Mouse (Mus musculus): Measurements from ENCODE around the gene AI413582. TPM values are rescaled to one million over a fixed set of nuclear protein-coding genes. Genes with fewer than 3 reads are reported as not detected.
A peak's percentile ranks its signal among the peaks of the same experiment; 100 is the strongest.

The AI413582 gene
- polyA plus RNA-seq, 1 experiment, result 46.0 TPM

DNA sequence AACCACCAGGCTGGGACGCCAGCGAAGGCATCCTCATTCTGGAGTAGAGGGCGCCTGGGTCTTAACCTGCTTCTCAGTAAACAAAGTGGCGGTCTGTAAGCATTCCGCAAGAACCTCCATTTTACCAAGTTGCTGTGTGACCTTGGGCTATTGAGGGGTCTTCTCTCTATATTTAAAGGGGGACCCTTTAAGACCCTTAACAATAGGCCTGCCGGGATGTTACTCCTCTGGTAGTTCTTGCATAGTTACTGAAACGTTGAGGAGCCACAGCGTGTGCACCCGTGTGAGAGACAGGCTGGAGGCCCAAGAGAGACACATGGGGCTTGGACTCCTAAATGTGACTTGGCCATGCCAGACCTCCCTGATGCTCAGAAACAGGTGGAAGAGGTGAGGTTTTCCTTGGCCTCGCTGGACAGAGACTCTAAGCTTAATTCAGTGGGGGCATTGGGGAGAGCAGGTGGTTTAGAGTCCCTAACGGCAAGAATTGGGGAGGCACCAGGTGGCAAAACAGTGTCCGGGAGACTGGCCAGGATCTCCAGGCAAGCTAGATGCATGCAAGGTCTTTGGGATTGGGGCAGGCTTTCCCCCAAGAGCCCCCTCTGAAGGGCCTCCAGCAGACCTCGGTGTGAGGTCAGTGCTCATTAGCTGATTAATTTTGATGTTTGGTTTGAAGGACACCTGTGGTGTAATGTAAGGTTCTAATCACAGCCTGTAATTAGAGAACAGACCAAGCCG is 7.5 kb downstream of the AI413582 start:
- H3K4me2 ChIP-seq (ENCODE audit: low read depth), result peak overlapping the region; percentile 80
- H3K79me2 ChIP-seq (ENCODE audit: control insufficient read depth, insufficient read depth), result peaks cover 27% of the 10 kb centered on the region
- no peaks in the 10 kb centered on the region for H3K36me3 ChIP-seq (ENCODE audit: control insufficient read depth, insufficient read depth)
- H3K4me3 ChIP-seq, result peak overlapping the region; percentile 38
- no peaks in the 10 kb centered on the region for H3K27me3 ChIP-seq (ENCODE audit: control insufficient read depth, insufficient read depth, insufficient read length)
- TF ChIP-seq POLR2A (IDR thresholded peaks at IDR 0.05; ENCODE audit: insufficient read length, low read depth) (no peak), MYOD1 (IDR thresholded peaks at IDR 0.05; ENCODE audit: control insufficient read depth in 1 of 3, insufficient read length in 2 of 3, low read depth in 2 of 3) (peak in 2 of 3 experiments; percentile 40 to 44), MYOG (IDR thresholded peaks at IDR 0.05; ENCODE audit: control insufficient read depth in 1 of 3, insufficient read depth in 1 of 3, insufficient read length in 2 of 3, low read depth in 2 of 3) (peak in 1 of 3 experiments; percentile 25)
- H3ac ChIP-seq (ENCODE audit: control insufficient read depth, insufficient read length), result peak overlapping the region; percentile 64

DNA sequence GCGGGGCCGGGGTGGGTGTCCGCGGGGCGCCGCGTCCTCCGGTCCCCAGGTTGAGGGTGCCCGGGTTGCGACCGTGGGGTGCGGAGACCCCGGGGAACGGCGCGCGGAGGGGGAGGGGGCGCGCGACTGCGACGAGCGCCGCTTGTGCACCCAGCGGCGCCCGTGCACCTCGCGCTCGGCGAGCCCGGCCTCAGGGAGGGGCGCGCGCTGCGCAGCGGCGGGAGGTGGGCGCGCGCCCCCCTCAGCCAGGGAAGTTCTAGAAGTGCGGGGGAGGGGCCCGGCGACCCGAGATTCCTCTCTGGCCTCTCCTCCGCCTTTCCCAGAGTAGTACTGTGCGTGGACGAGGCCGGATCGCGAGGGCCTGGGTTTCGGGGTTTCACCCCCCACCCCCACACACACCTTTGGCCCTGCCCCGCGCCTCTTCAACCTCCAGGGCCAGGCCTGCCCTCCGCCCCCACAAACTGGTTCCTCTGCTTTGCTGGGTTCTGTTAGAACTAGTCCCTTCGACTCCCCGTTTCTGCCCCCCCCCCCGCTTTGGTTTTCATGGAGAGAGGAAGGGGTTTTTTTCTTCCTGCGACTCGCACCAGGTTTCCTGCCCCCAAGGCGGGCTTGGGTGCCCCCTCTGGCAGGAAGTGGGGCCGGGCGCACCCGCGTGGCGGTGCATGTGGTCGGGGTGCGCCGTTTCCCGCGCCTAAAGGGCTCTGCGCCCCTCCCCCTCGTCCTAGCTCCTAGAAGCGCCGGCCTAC is 8.2 kb downstream of the AI413582 start:
- peak overlapping the region; percentile 38 for H3K4me3 ChIP-seq
- H3K4me2 ChIP-seq (ENCODE audit: low read depth), result peak overlapping the region; percentile 80
- H3K79me2 ChIP-seq (ENCODE audit: control insufficient read depth, insufficient read depth), result peaks cover 27% of the 10 kb centered on the region
- TF ChIP-seq POLR2A (IDR thresholded peaks at IDR 0.05; ENCODE audit: insufficient read length, low read depth) (no peak), MYOG (IDR thresholded peaks at IDR 0.05; ENCODE audit: control insufficient read depth in 1 of 3, insufficient read depth in 1 of 3, insufficient read length in 2 of 3, low read depth in 2 of 3) (no peak), MYOD1 (IDR thresholded peaks at IDR 0.05; ENCODE audit: control insufficient read depth in 1 of 3, insufficient read length in 2 of 3, low read depth in 2 of 3) (peak in 1 of 3 experiments; percentile 8), SRF (IDR thresholded peaks at IDR 0.05; ENCODE audit: control insufficient read depth, insufficient read length, low read depth) (no peak)
- H3ac ChIP-seq (ENCODE audit: control insufficient read depth, insufficient read length), result peak overlapping the region; percentile 64
- no peaks in the 10 kb centered on the region for H3K36me3 ChIP-seq (ENCODE audit: control insufficient read depth, insufficient read depth)
- H3K27me3 ChIP-seq (ENCODE audit: control insufficient read depth, insufficient read depth, insufficient read length), result no peaks in the 10 kb centered on the region

DNA sequence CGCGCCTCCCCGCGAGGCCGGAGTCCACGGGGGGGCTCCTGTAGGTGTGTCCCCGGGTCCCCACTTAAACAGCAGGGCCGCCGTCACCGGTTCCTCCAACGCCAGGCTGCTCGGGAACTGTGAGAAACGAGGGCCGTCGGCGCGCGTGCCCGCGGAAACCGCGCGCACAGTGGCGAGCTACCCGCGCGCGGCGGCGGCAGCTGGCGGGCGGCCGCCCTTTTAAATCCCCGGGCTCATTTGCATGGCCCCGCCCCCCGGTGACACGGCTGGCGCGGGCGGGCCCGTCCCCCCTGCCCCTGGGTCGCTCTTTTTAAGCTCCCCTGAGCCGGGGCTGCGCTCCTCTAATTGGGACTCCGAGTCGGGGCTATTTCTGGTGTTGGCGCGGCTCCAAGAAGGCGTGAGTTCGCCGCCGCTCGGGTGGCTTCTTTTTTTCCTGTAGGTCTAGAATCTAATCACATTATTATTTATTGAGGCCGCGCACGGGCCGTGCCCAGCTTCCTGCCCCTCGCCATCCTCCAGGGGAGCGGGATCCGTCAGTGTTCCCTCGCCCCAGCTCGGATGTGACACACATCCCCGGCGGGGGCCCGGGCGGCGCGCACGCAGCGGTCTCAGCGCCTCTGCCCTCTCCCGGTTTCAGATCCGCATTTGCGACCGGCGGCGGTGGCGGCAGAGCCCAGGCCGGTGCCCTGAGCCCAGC is 9.1 kb downstream of the AI413582 start, which contains the start of gene Hmga1:
TSS of gene Hmga1 (plus strand) at position 183 of the 697 bp plus-strand sequence.
- TF ChIP-seq POLR2AphosphoS2 (IDR thresholded peaks at IDR 0.05; ENCODE audit: insufficient read length, low read depth) (peak; percentile 89), SRF (IDR thresholded peaks at IDR 0.05; ENCODE audit: control insufficient read depth, insufficient read length, low read depth) (no peak), MYOG (IDR thresholded peaks at IDR 0.05; ENCODE audit: control insufficient read depth in 1 of 3, insufficient read depth in 1 of 3, insufficient read length in 2 of 3, low read depth in 2 of 3) (peak in 2 of 3 experiments; percentile 10 to 76), E2F4 (IDR thresholded peaks at IDR 0.05; ENCODE audit: insufficient read depth) (peak; percentile 57), TCF12 (IDR thresholded peaks at IDR 0.05; ENCODE audit: insufficient read depth, poor library complexity, severe bottlenecking) (no peak), MYOD1 (IDR thresholded peaks at IDR 0.05; ENCODE audit: control insufficient read depth in 1 of 3, insufficient read length in 2 of 3, low read depth in 2 of 3) (peak in 2 of 3 experiments; percentile 39 to 77), POLR2A (IDR thresholded peaks at IDR 0.05; ENCODE audit: insufficient read length, low read depth) (peak; percentile 99)
- Histone ChIP-seq H3K27me3 (ENCODE audit: control insufficient read depth, insufficient read depth, insufficient read length) (no peaks in the 10 kb centered on the region), H3K36me3 (ENCODE audit: control insufficient read depth, insufficient read depth) (no peaks in the 10 kb centered on the region), H3K4me2 (ENCODE audit: low read depth) (peak within 1 kb of the TSS; percentile 80), H3ac (ENCODE audit: control insufficient read depth, insufficient read length) (peak within 1 kb of the TSS; percentile 64), H3K79me2 (ENCODE audit: control insufficient read depth, insufficient read depth) (peaks cover 27% of the 10 kb centered on the region), H3K4me3 (peak within 1 kb of the TSS; percentile 38)

DNA sequence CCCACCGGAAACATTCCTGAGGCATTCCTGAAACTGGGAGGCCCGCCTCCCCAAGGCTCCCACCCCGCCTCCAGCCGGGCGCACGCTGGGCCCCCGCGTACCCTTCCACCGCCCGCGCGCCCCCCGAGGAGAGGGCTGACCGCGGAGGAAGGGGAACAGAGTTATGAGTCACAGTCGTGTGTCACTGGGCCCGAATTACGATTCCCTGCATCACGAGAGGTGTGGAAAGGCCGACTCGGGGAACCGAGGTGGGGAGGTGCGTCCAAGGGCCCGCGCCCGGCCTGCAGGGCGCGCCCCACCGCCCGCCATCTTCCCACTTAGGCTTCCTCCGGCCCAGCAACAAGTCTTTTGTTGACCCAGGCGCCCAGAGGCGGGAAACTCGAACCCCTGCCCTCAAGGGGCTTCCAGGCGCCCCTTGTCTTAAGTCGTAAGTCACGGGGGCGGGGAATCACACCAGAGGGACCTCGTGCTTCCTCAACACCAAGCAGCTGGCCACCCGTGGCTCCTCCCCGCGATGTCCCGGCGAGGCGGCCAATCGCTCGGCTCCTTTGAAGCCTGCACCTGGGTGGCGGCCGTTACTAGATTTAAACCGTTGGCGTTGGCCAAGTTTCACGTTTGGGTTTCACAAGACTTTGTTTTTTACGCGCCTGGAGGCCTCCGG is 9.9 kb downstream of the AI413582 start:
- Histone ChIP-seq H3K27me3 (ENCODE audit: control insufficient read depth, insufficient read depth, insufficient read length) (no peaks in the 10 kb centered on the region), H3K4me3 (peak overlapping the region; percentile 38), H3ac (ENCODE audit: control insufficient read depth, insufficient read length) (peak overlapping the region; percentile 64), H3K4me2 (ENCODE audit: low read depth) (peak overlapping the region; percentile 80), H3K36me3 (ENCODE audit: control insufficient read depth, insufficient read depth) (no peaks in the 10 kb centered on the region), H3K79me2 (ENCODE audit: control insufficient read depth, insufficient read depth) (peaks cover 27% of the 10 kb centered on the region)
- peak in 2 of 3 experiments; percentile 8 to 58 for TF ChIP-seq MYOG (IDR thresholded peaks at IDR 0.05; ENCODE audit: control insufficient read depth in 1 of 3, insufficient read depth in 1 of 3, insufficient read length in 2 of 3, low read depth in 2 of 3)
- no peak for TF ChIP-seq E2F4 (IDR thresholded peaks at IDR 0.05; ENCODE audit: insufficient read depth)
- peak; percentile 9 for TF ChIP-seq POLR2A (IDR thresholded peaks at IDR 0.05; ENCODE audit: insufficient read length, low read depth)
- TF ChIP-seq REST (IDR thresholded peaks at IDR 0.05; ENCODE audit: insufficient read depth, insufficient read length), result no peak
- TF ChIP-seq TCF12 (IDR thresholded peaks at IDR 0.05; ENCODE audit: insufficient read depth, poor library complexity, severe bottlenecking), result no peak
- TF ChIP-seq SRF (IDR thresholded peaks at IDR 0.05; ENCODE audit: control insufficient read depth, insufficient read length, low read depth), result no peak
- TF ChIP-seq USF1 (IDR thresholded peaks at IDR 0.05; ENCODE audit: low read depth), result no peak
- no peak for TF ChIP-seq MAX (IDR thresholded peaks at IDR 0.05; ENCODE audit: low read depth)
- no peak for TF ChIP-seq POLR2AphosphoS2 (IDR thresholded peaks at IDR 0.05; ENCODE audit: insufficient read length, low read depth)
- TF ChIP-seq MYOD1 (IDR thresholded peaks at IDR 0.05; ENCODE audit: control insufficient read depth in 1 of 3, insufficient read length in 2 of 3, low read depth in 2 of 3), result peak in 1 of 3 experiments; percentile 35
- TF ChIP-seq TCF3 (IDR thresholded peaks at IDR 0.05; ENCODE audit: insufficient read length, low read depth), result no peak
- TF ChIP-seq CEBPB (IDR thresholded peaks at IDR 0.05; ENCODE audit: insufficient read depth, poor library complexity, severe bottlenecking), result no peak
